Mouse (Mus musculus) adrenal gland, postnatal 25 days (tissue): Measurements from ENCODE around the gene Pgm2l1. TPM values are rescaled to one million over a fixed set of nuclear protein-coding genes. Genes with fewer than 3 reads are reported as not detected.

Source experiments
- DNase-seq: peaks from one replicate; pipeline ENCODE4 v3.0.0; 2021; ENCODE audit warnings: mixed read lengths
- long read RNA-seq: library from polyadenylated mRNA; stranded (forward); transcript quantifications from one replicate; pipeline ENCODE4 v2.0.0, GENCODE M21; 2021
- total RNA-seq: library from RNA; stranded (reverse); gene quantifications from 2 replicates; pipeline ENCODE4 v1.2.3, GENCODE M21; 2021

The Pgm2l1 gene
- 8.3 and 12.8 TPM in 2 replicates for total RNA-seq
- long read RNA-seq, partial matches to known transcripts, result 0 of 1 reads
- long read RNA-seq, other reads (novel, unspliced or antisense), result 1 of 1 reads

- peak; percentile 96 for DNase-seq
Observed at GRCm38 (mm10) chr7:100227158-100227875, at the start of gene Pgm2l1. TSS of gene Pgm2l1 (plus strand) at chr7:100227394.

- DNase-seq, result peak; percentile 54
Observed at GRCm38 (mm10) chr7:100178016-100178890, 48.9 kb upstream of the Pgm2l1 start.

GRCm38 (mm10) chr7:100178891-100179233 is 48.3 kb upstream of the Pgm2l1 start:
- no peak for DNase-seq

GRCm38 (mm10) chr7:100179394-100179793 is 47.8 kb upstream of the Pgm2l1 start:
- DNase-seq, result no peak

GRCm38 (mm10) chr7:100179836-100180407 is 47.3 kb upstream of the Pgm2l1 start:
- DNase-seq, result no peak

GRCm38 (mm10) chr7:100181176-100181575 is 46.0 kb upstream of the Pgm2l1 start:
- no peak for DNase-seq

GRCm38 (mm10) chr7:100181614-100182013 is 45.6 kb upstream of the Pgm2l1 start:
- no peak for DNase-seq

- no peak for DNase-seq
Observed at GRCm38 (mm10) chr7:100182388-100182787, 44.8 kb upstream of the Pgm2l1 start.

GRCm38 (mm10) chr7:100187601-100188000 is 39.6 kb upstream of the Pgm2l1 start:
- DNase-seq, result peak; percentile 42

- no peak for DNase-seq
Observed at GRCm38 (mm10) chr7:100190167-100190566, 37.0 kb upstream of the Pgm2l1 start.

- DNase-seq, result peak; percentile 65
Observed at GRCm38 (mm10) chr7:100190778-100191177, 36.4 kb upstream of the Pgm2l1 start.

- no peak for DNase-seq
Observed at GRCm38 (mm10) chr7:100201191-100201590, 26.0 kb upstream of the Pgm2l1 start.

- DNase-seq, result no peak
Observed at GRCm38 (mm10) chr7:100203616-100204015, 23.6 kb upstream of the Pgm2l1 start.

GRCm38 (mm10) chr7:100204871-100205270 is 22.3 kb upstream of the Pgm2l1 start:
- no peak for DNase-seq

- DNase-seq, result no peak
Observed at GRCm38 (mm10) chr7:100206144-100206543, 21.1 kb upstream of the Pgm2l1 start.

GRCm38 (mm10) chr7:100207886-100208285 is 19.3 kb upstream of the Pgm2l1 start:
- no peak for DNase-seq

GRCm38 (mm10) chr7:100214310-100214709 is 12.9 kb upstream of the Pgm2l1 start:
- DNase-seq, result no peak

- DNase-seq, result no peak
Observed at GRCm38 (mm10) chr7:100215116-100215732, 12.0 kb upstream of the Pgm2l1 start.

GRCm38 (mm10) chr7:100215976-100216375 is 11.2 kb upstream of the Pgm2l1 start:
- no peak for DNase-seq

- DNase-seq, result no peak
Observed at GRCm38 (mm10) chr7:100216601-100217565, 10.3 kb upstream of the Pgm2l1 start.

GRCm38 (mm10) chr7:100227896-100228525 is 817 bp downstream of the Pgm2l1 start:
- DNase-seq, result peak; percentile 17
